Mouse (Mus musculus) embryonic facial prominence, embryonic 14.5 days (tissue): ENCODE measurements at regions not wholly inside any gene's neighbourhood (a gene's known extent, or its start where the extent isn't known, plus 50 kb on each side); places are given as distances from the start of the nearest gene placed in this dataset.

Experiments
- ATAC-seq: fragments of 200-750 bp; cut with Nextera tagmentation; 2 replicates; pipeline ENCODE4 v1.8.0; 2017; ENCODE audit warnings: low read depth, moderate number of reproducible peaks, moderate TSS enrichment
- DNase-seq: peaks from one replicate; pipeline ENCODE4 v3.0.0-alpha.2; 2015; ENCODE audit warnings: low spot score
- H3K27ac ChIP-seq: fragments of 300-500 bp; sonication (generic); replicated peaks from 2 replicates; pipeline ENCODE4 v1.5.1; 2014; ENCODE audit warnings: low read depth, mild to moderate bottlenecking, low read length, moderate library complexity
- H3K27me3 ChIP-seq: fragments of 300-500 bp; sonication (generic); replicated peaks from 2 replicates; pipeline ENCODE4 v1.6.1; 2014; ENCODE audit warnings: low read length; ENCODE audit not compliant: control insufficient read depth, insufficient read depth
- H3K36me3 ChIP-seq: fragments of 300-500 bp; sonication (generic); 2 replicates; pipeline ENCODE4 v1.6.1; 2014; ENCODE audit warnings: low read length, mixed read lengths; ENCODE audit not compliant: control insufficient read depth, insufficient read depth
- H3K4me1 ChIP-seq: fragments of 300-500 bp; sonication (generic); 2 replicates; pipeline ENCODE4 v1.6.1; 2014; ENCODE audit warnings: antibody characterized with exemption, low read length; ENCODE audit not compliant: control insufficient read depth, insufficient read depth
- H3K4me2 ChIP-seq: fragments of 300-500 bp; sonication (generic); 2 replicates; pipeline ENCODE4 v1.6.1; 2014; ENCODE audit warnings: low read depth, mild to moderate bottlenecking, low read length, moderate library complexity, mixed read lengths
- H3K4me3 ChIP-seq: fragments of 300-500 bp; sonication (generic); 2 replicates; pipeline ENCODE4 v1.5.1; 2014; ENCODE audit warnings: low read depth, mild to moderate bottlenecking, low read length
- H3K9ac ChIP-seq: fragments of 300-500 bp; sonication (generic); 2 replicates; pipeline ENCODE4 v1.6.1; 2014; ENCODE audit warnings: low read depth, mild to moderate bottlenecking, low read length, moderate library complexity, mixed read lengths
- H3K9me3 ChIP-seq: fragments of 300-500 bp; sonication (generic); 2 replicates; pipeline ENCODE4 v1.6.1; 2016; ENCODE audit warnings: low read length; ENCODE audit not compliant: control insufficient read depth
- WGBS: fragments of 180-500 bp; shearing (Covaris S2); extraction: QIAGEN DNeasy Blood & Tissue Kit; methylation state at CpG from one replicate; pipeline ENCODE4 v1.1.7; 2014; 5-methylcytosine and 5-hydroxymethylcytosine counted together

DNA sequence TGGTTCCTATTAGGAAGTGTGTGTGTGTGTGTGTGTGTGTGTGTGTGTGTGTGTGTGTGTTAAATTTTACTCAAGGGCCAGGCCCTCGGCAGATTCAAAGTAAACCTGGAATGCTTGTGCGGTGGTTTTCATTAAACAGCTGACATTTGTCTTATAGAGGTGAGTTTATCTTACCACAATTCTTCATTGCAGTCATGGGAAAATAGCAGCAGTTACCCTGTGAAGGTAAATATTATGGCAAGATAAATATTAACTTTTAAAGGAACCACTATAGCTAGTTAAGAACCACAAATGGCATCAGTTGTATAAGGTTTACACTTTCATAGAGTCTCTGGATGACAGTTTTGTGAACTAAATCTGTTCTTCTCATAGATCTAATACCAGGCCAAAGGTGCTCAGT lies 495.6 kb downstream of the Rwdd3 start:
- H3K27ac ChIP-seq: no peak overlapping the region
- 68% methylated on average over 2 of the region's 2 CpGs for WGBS
- ATAC-seq (no peak), DNase-seq (no peak)
- H3K4me3 ChIP-seq: no peak overlapping the region
- no peaks in the 10 kb centered on the region for H3K27me3 ChIP-seq
- H3K4me1 ChIP-seq: no peaks in the 10 kb centered on the region
- no peak overlapping the region for H3K4me2 ChIP-seq
- H3K36me3 ChIP-seq: no peaks in the 10 kb centered on the region
- H3K9me3 ChIP-seq: no peaks in the 10 kb centered on the region; the same call in 1 of the 2 replicates
- H3K9ac ChIP-seq: no peak overlapping the region

DNA sequence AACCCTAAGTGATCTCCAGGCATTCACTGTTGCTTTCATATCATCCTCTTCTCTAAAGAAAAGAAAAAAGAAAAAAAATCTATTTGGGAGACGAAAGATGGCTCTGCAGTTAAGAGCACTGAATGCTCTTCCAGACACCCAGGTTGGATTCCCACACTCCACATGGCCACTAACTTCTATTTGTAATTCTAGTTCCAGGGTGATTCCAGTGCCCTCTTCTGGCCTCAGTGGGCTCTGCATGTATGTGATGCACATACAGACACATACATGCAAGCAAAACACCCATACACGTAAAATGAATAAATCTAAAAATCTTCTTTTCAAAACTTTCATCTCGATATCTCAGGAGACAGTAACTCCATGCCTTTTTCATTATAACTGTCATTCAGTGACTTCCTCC lies 502.8 kb downstream of the Rwdd3 start:
- Histone ChIP-seq H3K4me1 (no peaks in the 10 kb centered on the region), H3K36me3 (no peaks in the 10 kb centered on the region), H3K4me2 (no peak overlapping the region), H3K27ac (no peak overlapping the region), H3K4me3 (no peak overlapping the region), H3K9me3 (no peaks in the 10 kb centered on the region; the same call in 1 of the 2 replicates), H3K9ac (no peak overlapping the region), H3K27me3 (no peaks in the 10 kb centered on the region)
- WGBS: 89% methylated on average over 3 of the region's 3 CpGs
- DNase-seq (no peak), ATAC-seq (no peak)

DNA sequence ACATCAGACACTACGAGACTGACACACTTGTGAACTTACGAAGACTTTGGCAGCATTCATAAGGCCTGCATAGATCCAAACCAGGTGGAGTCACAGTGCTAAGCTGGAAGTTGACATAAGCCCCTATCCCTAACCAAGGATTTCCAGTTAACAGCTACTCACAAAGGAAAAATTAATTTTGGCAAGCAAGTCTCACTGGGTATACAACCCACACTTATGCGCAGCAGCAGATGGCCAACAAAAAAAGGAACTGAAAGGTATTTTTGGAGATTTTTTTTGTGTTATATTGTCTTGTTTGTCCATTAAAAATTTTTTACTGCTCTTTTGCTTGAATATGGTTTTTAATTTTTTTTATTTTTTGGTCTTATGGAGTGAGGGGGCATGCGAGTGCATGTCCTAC lies 509.0 kb downstream of the Rwdd3 start:
- WGBS: 84% methylated on average over 4 of the region's 4 CpGs
- Histone ChIP-seq H3K36me3 (no peaks in the 10 kb centered on the region), H3K27me3 (no peaks in the 10 kb centered on the region), H3K9me3 (no peaks in the 10 kb centered on the region), H3K4me3 (no peak overlapping the region), H3K4me1 (no peaks in the 10 kb centered on the region), H3K27ac (no peak overlapping the region), H3K4me2 (no peak overlapping the region), H3K9ac (no peak overlapping the region)
- ATAC-seq (no peak), DNase-seq (no peak)

DNA sequence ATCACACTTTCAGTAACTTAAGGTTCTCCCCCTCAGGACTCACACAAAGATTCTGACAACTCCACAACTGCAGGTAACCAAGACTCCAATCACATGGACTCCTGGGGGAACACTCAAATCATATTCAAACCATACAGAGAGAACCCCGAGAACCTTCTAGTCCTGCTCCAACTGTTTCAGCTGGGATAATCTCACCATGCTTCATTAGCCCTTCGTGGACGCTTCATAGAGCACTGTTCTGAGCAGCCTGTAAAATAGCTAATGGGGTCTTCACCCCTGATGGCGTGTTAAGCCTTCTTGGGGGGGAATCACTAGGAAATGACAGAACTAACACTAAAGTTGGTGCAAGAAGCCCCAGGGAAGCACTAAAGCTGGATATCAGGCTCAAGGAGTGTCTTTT lies 510.7 kb downstream of the Rwdd3 start:
- WGBS: 86% methylated on average over 4 of the region's 4 CpGs
- Histone ChIP-seq H3K9ac (no peak overlapping the region), H3K4me2 (no peak overlapping the region), H3K4me1 (no peaks in the 10 kb centered on the region), H3K27ac (no peak overlapping the region), H3K9me3 (no peaks in the 10 kb centered on the region), H3K27me3 (no peaks in the 10 kb centered on the region), H3K4me3 (no peak overlapping the region), H3K36me3 (no peaks in the 10 kb centered on the region)
- ATAC-seq (no peak), DNase-seq (no peak)

DNA sequence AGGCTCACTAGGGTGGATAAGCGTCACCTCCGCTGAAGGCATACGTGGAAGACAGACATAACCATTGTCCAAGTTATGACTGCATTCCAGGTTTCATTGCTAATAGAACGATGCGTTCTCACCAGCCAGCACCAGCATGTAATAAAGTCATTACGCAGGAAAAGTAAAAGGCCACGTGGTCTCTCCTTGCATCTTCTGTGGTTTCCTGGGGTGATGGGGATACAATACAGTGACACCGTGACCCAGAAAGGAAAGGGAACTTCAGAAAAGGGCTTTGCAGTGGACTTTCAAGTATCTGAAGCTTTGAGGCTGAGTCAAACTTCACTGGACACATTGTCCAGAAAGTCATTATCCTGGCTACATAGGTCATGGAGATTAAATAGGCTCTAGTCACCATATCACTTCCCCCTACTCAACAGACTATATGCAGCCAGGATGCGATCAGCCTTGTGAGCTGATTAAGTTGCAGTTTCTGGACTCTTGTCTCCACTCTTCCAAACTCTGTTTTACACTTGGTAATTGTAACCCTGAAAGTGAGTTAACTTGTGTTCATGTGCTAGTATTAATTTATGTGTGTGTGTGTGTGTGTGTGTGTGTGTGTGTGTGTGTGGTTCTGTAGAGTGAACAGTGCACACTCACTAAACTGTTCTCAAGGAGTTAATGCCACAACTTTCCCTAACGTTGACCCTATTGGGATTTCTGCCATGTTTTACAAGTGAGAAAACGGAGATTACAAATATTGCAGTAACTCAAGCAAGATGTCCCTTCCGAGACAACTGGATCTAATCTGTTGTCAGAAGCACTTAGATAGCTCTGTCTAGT lies 522.2 kb downstream of the Rwdd3 start:
- DNase-seq (no peak), ATAC-seq (no peak)
- no peak overlapping the region for H3K9ac ChIP-seq
- no peaks in the 10 kb centered on the region for H3K4me1 ChIP-seq
- no peaks in the 10 kb centered on the region for H3K27me3 ChIP-seq
- H3K36me3 ChIP-seq: no peaks in the 10 kb centered on the region
- H3K27ac ChIP-seq: no peak overlapping the region
- H3K4me3 ChIP-seq: no peak overlapping the region
- H3K9me3 ChIP-seq: no peaks in the 10 kb centered on the region
- WGBS: 75% methylated on average over 12 of the region's 12 CpGs
- H3K4me2 ChIP-seq: no peak overlapping the region

DNA sequence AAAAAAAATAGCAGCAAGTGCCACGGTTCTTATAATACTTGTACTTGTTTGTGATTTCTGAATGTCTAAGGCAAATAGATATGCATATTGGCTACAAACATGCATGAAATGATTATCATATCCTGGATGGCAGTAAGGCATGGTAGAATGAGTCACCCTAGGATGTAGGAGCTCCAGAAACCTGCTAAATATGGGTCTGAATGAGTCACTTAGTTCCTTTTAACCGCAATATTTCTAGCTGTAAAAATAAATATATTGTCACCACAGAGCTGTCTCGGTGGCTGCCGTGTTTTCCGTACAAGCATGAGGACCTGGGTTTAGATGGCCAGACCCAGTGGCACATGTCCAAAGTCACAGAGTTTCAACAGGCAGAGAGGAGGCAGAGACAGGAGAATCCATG lies 523.1 kb downstream of the Rwdd3 start:
- no peak overlapping the region for H3K27ac ChIP-seq
- no peaks in the 10 kb centered on the region for H3K27me3 ChIP-seq
- H3K9ac ChIP-seq: no peak overlapping the region
- no peak overlapping the region for H3K4me2 ChIP-seq
- no peak for DNase-seq
- no peaks in the 10 kb centered on the region for H3K4me1 ChIP-seq
- no peak overlapping the region for H3K4me3 ChIP-seq
- no peak for ATAC-seq
- no peaks in the 10 kb centered on the region for H3K36me3 ChIP-seq
- 92% methylated on average over 5 of the region's 5 CpGs for WGBS
- no peaks in the 10 kb centered on the region for H3K9me3 ChIP-seq

DNA sequence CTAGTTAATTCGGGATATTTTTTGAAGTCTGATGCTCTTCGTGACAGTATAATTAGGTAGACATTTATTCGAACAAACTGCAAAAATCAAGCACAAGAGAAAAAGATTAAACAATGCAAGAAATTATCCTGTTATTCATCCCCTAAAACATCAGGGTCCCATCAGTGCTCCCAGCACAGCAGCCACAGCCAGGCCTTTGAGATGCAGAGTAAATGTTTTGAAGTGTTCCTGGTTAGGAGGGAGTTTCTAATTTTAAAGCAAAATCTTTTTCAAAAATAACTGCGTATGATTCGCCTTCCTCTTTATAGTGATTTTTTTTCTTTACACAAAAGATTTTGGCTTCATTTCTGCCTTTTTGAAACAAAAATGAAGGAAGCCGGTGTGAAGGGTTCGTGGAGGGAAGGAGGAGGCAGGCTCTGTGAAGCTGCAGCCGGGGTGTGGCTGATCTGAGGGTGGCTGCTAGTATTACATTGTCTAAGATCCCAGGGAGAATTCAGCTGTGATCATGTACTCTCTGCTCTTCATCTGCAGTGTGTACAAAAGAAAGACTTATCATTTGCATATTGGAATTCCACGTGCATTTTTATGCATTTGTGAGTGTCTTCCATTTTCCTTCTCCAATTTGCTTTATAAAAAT lies 534.7 kb downstream of the Rwdd3 start:
- Histone ChIP-seq H3K9ac (no peak overlapping the region), H3K36me3 (no peaks in the 10 kb centered on the region), H3K4me1 (no peaks in the 10 kb centered on the region), H3K4me2 (no peak overlapping the region), H3K27ac (no peak overlapping the region), H3K9me3 (no peaks in the 10 kb centered on the region), H3K4me3 (no peak overlapping the region), H3K27me3 (no peaks in the 10 kb centered on the region)
- ATAC-seq (no peak), DNase-seq (peak; percentile 16)
- 63% methylated on average over 9 of the region's 9 CpGs for WGBS

DNA sequence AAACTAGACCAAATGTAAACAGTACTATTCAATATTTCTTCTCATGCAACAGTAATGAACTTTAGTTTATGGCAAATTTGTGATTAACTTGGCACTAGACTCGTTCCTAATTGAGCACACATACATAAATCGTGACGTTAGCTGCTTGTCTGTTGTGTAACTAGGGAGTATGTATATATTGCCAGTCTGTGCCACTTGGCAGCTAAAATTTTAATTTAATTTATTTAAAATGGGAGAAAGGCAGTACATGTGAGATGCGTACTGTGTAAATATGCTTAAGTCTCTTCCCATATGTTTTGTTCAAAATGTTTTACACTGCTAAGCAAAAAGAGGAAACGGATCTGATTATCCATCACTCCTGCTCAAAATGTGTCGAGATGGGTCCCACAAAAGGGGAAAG lies 553.1 kb downstream of the Rwdd3 start:
- no peaks in the 10 kb centered on the region for H3K36me3 ChIP-seq
- no peaks in the 10 kb centered on the region for H3K4me1 ChIP-seq
- 74% methylated on average over 6 of the region's 6 CpGs for WGBS
- ATAC-seq (no peak), DNase-seq (no peak)
- no peaks in the 10 kb centered on the region for H3K9me3 ChIP-seq
- H3K27ac ChIP-seq: no peak overlapping the region
- H3K4me3 ChIP-seq: no peak overlapping the region
- H3K27me3 ChIP-seq: no peaks in the 10 kb centered on the region
- H3K4me2 ChIP-seq: no peak overlapping the region
- no peak overlapping the region for H3K9ac ChIP-seq

DNA sequence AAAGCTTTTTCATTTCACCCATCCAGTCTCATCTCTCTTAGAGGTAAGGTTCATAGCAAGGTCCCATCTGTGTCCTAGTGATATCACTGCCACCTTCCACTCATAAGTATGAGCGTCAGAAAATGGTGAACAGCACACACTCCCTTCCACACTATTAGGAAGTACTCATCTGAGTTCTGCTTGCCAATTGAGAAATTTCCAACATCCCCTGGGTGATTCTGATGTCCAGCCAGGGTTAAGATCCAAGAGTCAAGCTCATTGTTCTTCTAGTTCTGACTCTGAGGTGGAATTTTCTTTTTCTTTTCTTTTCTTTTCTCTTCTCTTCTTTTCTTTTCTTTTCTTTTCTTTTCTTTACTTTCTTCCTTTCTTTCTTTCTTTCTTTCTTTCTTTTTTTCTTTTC lies 577.3 kb downstream of the Rwdd3 start:
- Histone ChIP-seq H3K27ac (no peak overlapping the region), H3K9me3 (no peaks in the 10 kb centered on the region), H3K36me3 (no peaks in the 10 kb centered on the region), H3K4me2 (no peak overlapping the region), H3K27me3 (no peaks in the 10 kb centered on the region), H3K4me1 (no peaks in the 10 kb centered on the region), H3K9ac (no peak overlapping the region), H3K4me3 (no peak overlapping the region)
- WGBS: 91% methylated on average over 1 of the region's 1 CpGs
- DNase-seq (no peak), ATAC-seq (no peak)
